Mouse (Mus musculus) intestine, embryonic 14.5 days (tissue): ENCODE results near the gene Atp6v0d1. TPM values are rescaled to one million over a fixed set of nuclear protein-coding genes. Genes with fewer than 3 reads are reported as not detected.

Experiments
- ATAC-seq: fragments of 200-750 bp; cut with Nextera tagmentation; replicated peaks from 2 replicates; pipeline ENCODE4 v1.8.0; 2017; ENCODE audit warnings: low read depth, moderate number of reproducible peaks, moderate TSS enrichment, moderate library complexity; ENCODE audit not compliant: low FRiP score, low TSS enrichment
- DNase-seq: peaks from one replicate; pipeline ENCODE4 v3.0.0-alpha.2; 2018; ENCODE audit warnings: low spot score
- H3K27ac ChIP-seq: fragments of 300-500 bp; sonication (generic); 2 replicates; pipeline ENCODE4 v1.5.1; 2014; ENCODE audit warnings: low read depth, mild to moderate bottlenecking, control low read depth
- H3K27me3 ChIP-seq: fragments of 300-500 bp; sonication (generic); replicated peaks from 2 replicates; pipeline ENCODE4 v1.6.1; 2014; ENCODE audit warnings: low read length, control low read depth; ENCODE audit not compliant: control insufficient read depth, insufficient read depth
- H3K36me3 ChIP-seq: fragments of 300-500 bp; sonication (generic); 2 replicates; pipeline ENCODE4 v1.6.1; 2014; ENCODE audit warnings: low read length, control low read depth; ENCODE audit not compliant: control insufficient read depth, insufficient read depth
- H3K4me1 ChIP-seq: fragments of 300-500 bp; sonication (generic); replicated peaks from 2 replicates; pipeline ENCODE4 v1.6.1; 2014; ENCODE audit warnings: low read length, control low read depth, mixed read lengths; ENCODE audit not compliant: control insufficient read depth, insufficient read depth
- H3K4me2 ChIP-seq: fragments of 300-500 bp; sonication (generic); 2 replicates; pipeline ENCODE4 v1.6.1; 2014; ENCODE audit warnings: low read length
- H3K4me3 ChIP-seq: fragments of 300-500 bp; sonication (generic); 2 replicates; pipeline ENCODE4 v1.5.1; 2014; ENCODE audit warnings: low read depth, low read length, control low read depth, mixed read lengths
- H3K9ac ChIP-seq: fragments of 300-500 bp; sonication (generic); 2 replicates; pipeline ENCODE4 v1.6.1; 2014; ENCODE audit warnings: mild to moderate bottlenecking, low read length
- H3K9me3 ChIP-seq: fragments of 300-500 bp; sonication (generic); 2 replicates; pipeline ENCODE4 v1.6.1; 2016; ENCODE audit warnings: low read length, control low read depth; ENCODE audit not compliant: control insufficient read depth
- WGBS: fragments of 180-500 bp; shearing (Covaris S2); extraction: QIAGEN DNeasy Blood & Tissue Kit; methylation state at CpG from one replicate; pipeline ENCODE4 v1.1.7; 2014; 5-methylcytosine and 5-hydroxymethylcytosine counted together
- polyA plus RNA-seq: library from polyadenylated mRNA; unstranded; fragments of >200 nt; fragmentation: Nextera tagmentation; extraction: Ambion mirVana; gene quantifications from 2 replicates; pipeline ENCODE4 v1.2.1, GENCODE M21; 2014

The Atp6v0d1 gene
- polyA plus RNA-seq, 1 experiment from 2014 or later: 72.7 TPM

DNA sequence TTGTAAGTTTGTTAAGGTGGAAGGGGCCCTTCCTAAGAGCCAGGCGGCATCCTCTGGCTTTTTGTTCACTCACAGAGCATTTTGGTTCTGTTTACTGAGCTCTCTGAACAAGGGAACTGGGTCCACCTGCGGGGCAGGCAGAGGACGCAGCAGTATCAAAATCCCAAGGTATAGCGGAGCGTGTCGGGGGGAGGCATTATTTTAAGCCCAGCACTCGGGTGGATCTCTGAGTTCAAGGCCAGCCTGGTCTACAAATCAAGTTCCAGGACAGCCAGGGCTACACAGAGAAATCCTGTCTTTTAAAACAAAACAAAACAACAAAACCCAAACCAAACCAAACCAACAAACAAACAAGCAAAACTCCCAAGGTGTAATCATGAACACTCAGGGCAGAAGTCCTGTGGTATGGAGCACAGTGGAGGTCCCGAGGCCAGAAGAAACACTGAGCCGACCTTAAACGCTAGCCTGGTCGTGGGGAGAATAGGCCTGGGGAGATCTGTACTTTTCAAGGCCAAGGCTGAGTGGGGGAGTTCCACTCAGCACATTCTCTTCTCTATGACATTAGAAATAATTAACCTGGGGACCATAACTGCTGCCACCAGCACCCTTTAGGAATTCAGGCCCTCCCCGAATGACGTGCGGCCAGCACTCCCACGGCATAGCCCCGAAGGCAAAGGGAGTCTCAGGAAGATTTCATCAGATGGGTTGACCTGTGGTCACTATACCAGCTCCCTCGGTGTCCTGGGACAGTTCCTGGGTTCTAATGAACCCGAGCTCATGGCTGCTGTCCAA lies 28.8 kb upstream of the Atp6v0d1 start:
- no peak for DNase-seq
- ATAC-seq: no peak
- 59% methylated on average over 18 of the region's 18 CpGs for whole genome bisulfite sequencing
- H3K4me1 ChIP-seq: peaks cover 17% of the 10 kb centered on the region
- H3K4me3 ChIP-seq: peak overlapping the region; percentile 31
- H3K4me2 ChIP-seq: peak overlapping the region; percentile 50
- H3K27ac ChIP-seq: peak overlapping the region; percentile 90
- H3K36me3 ChIP-seq: no peaks in the 10 kb centered on the region
- no peaks in the 10 kb centered on the region for H3K27me3 ChIP-seq
- peak overlapping the region; percentile 43 for H3K9ac ChIP-seq
- H3K9me3 ChIP-seq: no peaks in the 10 kb centered on the region

DNA sequence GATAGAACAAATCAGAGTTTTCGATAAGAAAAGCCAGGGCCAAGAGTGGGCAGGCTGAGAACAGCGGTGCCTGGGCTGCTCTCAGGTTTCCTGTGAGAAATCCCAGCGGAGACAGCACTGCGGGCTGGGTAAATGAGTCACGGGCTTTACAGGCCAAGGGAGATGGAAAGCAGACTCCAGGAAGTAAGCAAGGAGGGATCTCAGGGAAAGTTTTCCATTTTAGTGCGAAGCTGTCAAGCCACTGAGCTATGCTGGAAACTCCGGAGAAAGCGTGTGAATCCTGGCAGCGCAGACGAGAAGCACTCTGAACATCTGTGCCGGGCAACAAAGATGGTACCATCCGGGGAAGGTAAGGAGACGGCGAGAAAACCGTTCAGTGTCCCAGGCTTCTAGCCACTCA lies 28.0 kb upstream of the Atp6v0d1 start:
- H3K27me3 ChIP-seq: no peaks in the 10 kb centered on the region
- peak overlapping the region; percentile 43 for H3K9ac ChIP-seq
- peak overlapping the region; percentile 50 for H3K4me2 ChIP-seq
- H3K4me1 ChIP-seq: peaks cover 17% of the 10 kb centered on the region
- no peaks in the 10 kb centered on the region for H3K36me3 ChIP-seq
- H3K4me3 ChIP-seq: peak overlapping the region; percentile 31
- DNase-seq (peak; percentile 79), ATAC-seq (peak; percentile 76)
- H3K27ac ChIP-seq: peak overlapping the region; percentile 90
- no peaks in the 10 kb centered on the region for H3K9me3 ChIP-seq
- WGBS: 6% methylated on average over 15 of the region's 15 CpGs

DNA sequence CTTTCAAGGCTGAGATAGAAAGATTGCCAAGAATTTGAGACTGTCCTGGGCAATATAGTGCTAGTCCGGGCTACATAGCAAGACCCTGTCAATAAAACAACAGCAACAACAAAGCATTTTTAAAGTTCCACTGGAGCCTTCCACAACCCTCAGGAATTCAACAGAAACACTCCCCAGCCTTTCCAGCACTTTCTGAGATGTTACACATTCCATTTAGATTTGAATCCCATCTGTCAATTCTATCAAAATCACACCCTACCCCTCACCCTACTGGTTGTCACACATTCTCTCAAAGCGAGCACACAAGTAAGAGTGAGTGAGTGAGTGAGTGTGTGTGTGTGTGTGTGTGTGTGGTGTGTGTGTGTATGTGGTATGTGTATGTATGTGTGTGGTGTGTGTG lies 26.6 kb upstream of the Atp6v0d1 start:
- Histone ChIP-seq H3K36me3 (no peaks in the 10 kb centered on the region), H3K4me1 (peaks cover 17% of the 10 kb centered on the region), H3K27ac (no peak overlapping the region), H3K4me3 (no peak overlapping the region), H3K27me3 (no peaks in the 10 kb centered on the region), H3K4me2 (no peak overlapping the region), H3K9ac (no peak overlapping the region), H3K9me3 (no peaks in the 10 kb centered on the region)
- WGBS: 77% methylated on average over 2 of the region's 2 CpGs
- no peak for ATAC-seq
- DNase-seq: no peak

DNA sequence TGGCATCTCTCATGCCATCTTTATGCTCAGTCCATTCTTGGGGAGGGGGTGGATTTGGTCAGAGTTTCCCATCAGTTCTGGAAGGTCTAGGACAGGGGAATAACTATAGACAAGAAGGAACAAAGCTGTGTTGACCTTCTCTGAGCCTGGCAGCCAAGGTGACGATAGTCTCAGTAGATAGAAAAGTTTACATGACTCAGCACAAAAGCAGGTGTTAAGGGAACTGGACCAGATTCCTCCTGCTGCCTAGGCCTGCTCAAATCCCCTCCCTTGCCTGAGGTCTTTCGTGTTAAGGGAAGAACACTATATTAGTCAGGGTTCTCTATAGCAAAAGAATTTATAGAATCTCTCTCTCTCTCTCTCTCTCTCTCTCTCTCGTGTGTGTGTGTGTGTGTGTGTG lies 13.9 kb upstream of the Atp6v0d1 start:
- no peak for ATAC-seq
- DNase-seq: no peak
- no peaks in the 10 kb centered on the region for H3K27me3 ChIP-seq
- no peak overlapping the region for H3K9ac ChIP-seq
- H3K4me1 ChIP-seq: no peaks in the 10 kb centered on the region
- no peak overlapping the region for H3K27ac ChIP-seq
- H3K4me2 ChIP-seq: no peak overlapping the region
- 56% methylated on average over 3 of the region's 3 CpGs for WGBS
- no peak overlapping the region for H3K4me3 ChIP-seq
- no peaks in the 10 kb centered on the region for H3K36me3 ChIP-seq
- H3K9me3 ChIP-seq: no peaks in the 10 kb centered on the region

DNA sequence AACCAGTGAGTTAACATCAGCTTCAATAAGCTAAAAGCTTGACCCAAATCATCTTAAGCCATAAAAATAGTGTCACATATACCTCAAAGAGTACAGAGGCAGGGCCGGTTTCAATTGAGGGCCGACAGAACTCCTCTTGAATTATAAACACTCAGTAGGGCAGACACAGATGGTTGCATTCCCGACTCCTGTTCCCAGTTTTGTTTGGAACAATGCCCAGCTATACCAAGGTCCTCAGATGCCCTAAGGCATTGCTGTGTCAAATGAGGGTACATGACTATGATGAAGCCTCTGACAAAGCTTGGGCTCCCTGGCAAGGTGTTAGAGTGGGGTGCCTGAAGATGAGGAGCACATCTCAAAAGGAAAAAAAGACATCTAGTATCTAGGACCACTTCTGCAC lies 9.7 kb upstream of the Atp6v0d1 start:
- Histone ChIP-seq H3K9ac (no peak overlapping the region), H3K36me3 (no peaks in the 10 kb centered on the region), H3K4me1 (no peaks in the 10 kb centered on the region), H3K27me3 (no peaks in the 10 kb centered on the region), H3K27ac (no peak overlapping the region), H3K4me3 (no peak overlapping the region), H3K9me3 (no peaks in the 10 kb centered on the region), H3K4me2 (no peak overlapping the region)
- 52% methylated on average over 3 of the region's 3 CpGs for WGBS
- ATAC-seq (no peak), DNase-seq (no peak)

DNA sequence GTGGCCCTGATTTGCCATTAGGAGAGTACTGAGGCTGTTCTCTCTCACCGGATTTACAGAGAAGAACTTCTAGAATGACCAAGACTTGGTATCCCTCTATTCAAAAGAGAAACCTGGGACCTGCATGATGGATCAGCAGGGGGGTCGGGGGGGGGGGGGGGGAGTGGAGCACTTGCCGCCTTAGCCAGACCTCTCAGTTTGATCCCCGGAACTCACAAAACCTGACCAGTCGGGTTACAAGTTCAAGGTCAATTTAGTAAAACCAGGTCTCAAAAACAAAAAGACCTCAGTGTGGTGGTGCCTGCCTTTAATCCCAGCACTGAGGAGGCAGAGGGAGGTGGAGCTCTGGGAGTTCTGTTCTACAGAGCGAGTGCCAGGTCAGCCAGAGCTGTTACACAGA lies 8.9 kb upstream of the Atp6v0d1 start:
- no peak overlapping the region for H3K4me2 ChIP-seq
- H3K4me1 ChIP-seq: no peaks in the 10 kb centered on the region
- no peak overlapping the region for H3K27ac ChIP-seq
- H3K9ac ChIP-seq: no peak overlapping the region
- H3K27me3 ChIP-seq: no peaks in the 10 kb centered on the region
- no peaks in the 10 kb centered on the region for H3K36me3 ChIP-seq
- 41% methylated on average over 6 of the region's 6 CpGs for WGBS
- H3K4me3 ChIP-seq: no peak overlapping the region
- DNase-seq: no peak
- no peaks in the 10 kb centered on the region for H3K9me3 ChIP-seq
- ATAC-seq: no peak

DNA sequence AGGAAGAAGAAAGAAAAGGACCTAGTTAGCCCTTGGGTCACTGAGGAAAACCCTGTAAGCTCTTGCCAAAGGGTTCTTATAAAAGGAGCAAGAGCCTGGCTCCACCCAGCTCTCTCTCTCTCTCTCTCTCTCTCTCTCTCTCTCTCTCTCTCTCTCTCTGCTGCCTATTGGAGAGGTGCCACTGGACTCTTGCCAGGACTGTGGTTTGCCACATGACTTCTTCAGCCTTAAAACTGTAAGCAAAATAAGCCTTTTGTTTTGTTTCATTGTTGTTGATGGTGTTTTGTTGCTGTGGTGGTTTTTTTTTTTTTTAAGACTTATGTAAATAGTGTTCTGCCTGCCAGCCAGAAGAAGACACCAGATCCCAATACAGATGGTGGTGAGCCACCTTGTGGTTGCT lies 7.6 kb upstream of the Atp6v0d1 start:
- Histone ChIP-seq H3K9ac (no peak overlapping the region), H3K4me1 (no peaks in the 10 kb centered on the region), H3K4me2 (no peak overlapping the region), H3K27ac (no peak overlapping the region), H3K27me3 (no peaks in the 10 kb centered on the region), H3K36me3 (no peaks in the 10 kb centered on the region), H3K9me3 (no peaks in the 10 kb centered on the region), H3K4me3 (no peak overlapping the region)
- DNase-seq: no peak
- no peak for ATAC-seq

DNA sequence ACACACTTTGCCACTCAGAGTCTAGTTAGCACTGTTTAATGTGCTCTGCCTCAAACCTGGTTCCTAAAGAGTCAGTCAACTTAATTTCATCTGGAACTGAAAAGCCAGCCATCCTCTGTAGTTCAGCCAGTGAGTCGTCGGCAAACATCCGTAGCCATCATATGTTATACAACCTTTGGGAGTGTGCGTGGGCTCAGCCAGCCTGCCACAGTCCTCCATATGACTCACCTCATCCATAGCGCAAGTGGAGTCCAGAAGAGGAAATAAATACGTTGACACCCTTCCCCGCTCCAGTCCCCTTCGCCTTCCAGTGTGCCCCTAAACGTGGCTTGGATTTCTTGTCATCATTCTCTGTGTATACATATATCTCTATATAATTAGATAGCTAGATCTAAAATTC lies 6.0 kb upstream of the Atp6v0d1 start:
- H3K4me3 ChIP-seq: no peak overlapping the region
- no peaks in the 10 kb centered on the region for H3K27me3 ChIP-seq
- no peak for ATAC-seq
- no peak overlapping the region for H3K27ac ChIP-seq
- peaks cover 4% of the 10 kb centered on the region; the same call in 1 of the 2 replicates for H3K4me1 ChIP-seq
- no peak overlapping the region for H3K4me2 ChIP-seq
- H3K9ac ChIP-seq: no peak overlapping the region
- DNase-seq: no peak
- WGBS: 86% methylated on average over 9 of the region's 9 CpGs
- H3K9me3 ChIP-seq: no peaks in the 10 kb centered on the region
- no peaks in the 10 kb centered on the region for H3K36me3 ChIP-seq
